Mouse (Mus musculus) liver, adult (tissue): ENCODE results near the gene Fam133b.

Experiments used
- GATA4 ChIP-seq: IDR thresholded peaks from 2 replicates; pipeline ENCODE4 v1.6.1; 2014; ENCODE audit warnings: mild to moderate bottlenecking, low read length; ENCODE audit not compliant: insufficient replicate concordance

Gene Fam133b

DNA sequence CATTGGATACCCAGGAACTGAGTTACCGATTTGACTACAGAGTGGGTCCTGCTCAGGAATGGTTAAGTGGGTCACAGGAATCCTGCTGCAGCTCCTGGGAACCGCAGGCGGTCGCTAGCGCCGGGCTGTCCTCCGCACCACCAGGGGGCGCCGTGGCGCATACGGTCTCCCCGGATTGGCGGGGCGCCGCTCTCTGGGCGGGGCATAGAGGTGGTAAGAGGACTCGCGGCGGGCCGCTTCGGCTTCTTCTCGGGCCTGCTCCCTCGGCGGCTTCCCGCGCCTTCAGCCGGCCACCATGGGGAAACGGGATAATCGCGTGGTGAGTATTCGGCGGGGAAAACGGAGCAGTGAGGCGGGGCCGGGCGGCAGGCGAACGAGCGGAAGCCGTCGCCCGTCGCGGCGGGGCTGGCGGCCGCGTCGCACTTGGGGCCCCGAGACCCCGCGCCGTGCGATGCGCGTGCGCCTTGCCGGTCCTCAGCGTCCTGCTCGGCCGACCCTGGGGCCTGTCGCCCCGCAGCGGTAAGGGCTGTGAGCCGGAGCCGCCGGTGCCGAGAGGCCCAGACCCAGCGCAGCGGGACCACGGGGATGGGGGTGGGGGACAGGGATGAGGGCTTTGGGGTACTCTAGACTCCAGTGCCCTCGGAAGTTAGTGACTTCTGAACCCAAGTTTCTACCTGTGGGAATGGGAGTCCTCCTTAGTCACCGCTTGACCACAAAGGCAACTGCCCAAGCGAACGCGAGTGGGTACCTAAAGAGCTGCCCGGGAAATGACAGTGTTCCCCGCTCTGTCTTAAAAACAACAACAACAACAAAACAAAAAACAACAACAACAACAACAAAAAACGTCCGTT, at the start of gene Fam133b:
Fam133b (plus strand) TSS at position 205 of the 851 bp plus-strand sequence.
- TF ChIP-seq GATA4: no peak; the same call in 1 of the 2 replicates

DNA sequence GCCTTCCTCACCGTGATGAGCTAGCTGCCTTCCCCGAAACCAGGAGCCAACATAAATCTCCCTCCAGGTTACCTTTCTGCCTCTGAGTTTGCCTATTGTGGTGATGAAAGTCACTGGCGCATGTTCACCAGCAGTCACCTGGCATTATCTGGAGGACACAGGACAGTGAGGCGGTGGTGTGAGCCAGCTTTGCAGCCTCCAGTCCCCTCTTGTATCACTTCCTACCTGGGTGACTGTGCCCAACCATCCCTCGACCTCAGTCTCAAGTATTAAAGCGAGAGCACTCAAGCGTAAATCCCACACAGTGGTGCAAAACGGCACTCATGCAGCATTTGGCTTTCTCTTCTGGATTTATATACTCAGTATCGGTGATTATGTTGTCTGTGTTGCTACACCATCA, 49.7 kb upstream of the Fam133b start:
- no peak for TF ChIP-seq GATA4

DNA sequence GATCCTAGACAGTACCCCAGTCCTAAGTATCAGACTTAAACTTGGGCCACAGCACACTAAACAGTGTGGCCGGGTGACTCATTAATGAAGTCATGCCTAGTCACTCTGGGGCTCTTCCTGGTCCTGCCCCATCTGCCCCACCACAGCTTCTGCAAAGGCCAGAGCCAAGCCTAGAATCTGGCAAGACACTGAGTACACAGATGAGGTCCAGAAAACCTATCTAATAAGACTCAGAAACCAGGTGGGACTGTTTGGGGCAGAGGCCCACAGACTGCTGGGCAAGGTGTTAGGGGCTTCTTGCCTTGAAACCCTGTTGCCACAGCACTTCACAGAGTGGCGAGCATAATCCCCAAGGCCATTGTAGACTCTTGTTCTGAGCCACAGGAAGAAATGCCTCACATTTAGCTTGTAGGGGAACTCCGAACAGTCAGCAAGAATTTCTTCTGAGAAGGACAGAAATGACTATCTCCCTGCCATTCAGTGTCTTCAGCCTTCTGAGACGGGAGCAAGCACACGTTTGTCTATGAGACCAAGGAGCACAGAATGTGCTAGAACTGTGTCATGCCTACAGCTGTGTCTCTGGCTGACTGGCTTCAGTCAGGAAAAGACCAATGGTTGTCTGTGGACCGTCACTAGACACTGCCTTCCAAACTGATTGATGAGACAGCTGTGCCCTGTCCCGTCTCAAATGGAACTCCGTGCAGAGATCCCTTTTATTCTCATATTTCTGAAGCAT, 49.0 kb upstream of the Fam133b start:
- TF ChIP-seq GATA4: no peak

DNA sequence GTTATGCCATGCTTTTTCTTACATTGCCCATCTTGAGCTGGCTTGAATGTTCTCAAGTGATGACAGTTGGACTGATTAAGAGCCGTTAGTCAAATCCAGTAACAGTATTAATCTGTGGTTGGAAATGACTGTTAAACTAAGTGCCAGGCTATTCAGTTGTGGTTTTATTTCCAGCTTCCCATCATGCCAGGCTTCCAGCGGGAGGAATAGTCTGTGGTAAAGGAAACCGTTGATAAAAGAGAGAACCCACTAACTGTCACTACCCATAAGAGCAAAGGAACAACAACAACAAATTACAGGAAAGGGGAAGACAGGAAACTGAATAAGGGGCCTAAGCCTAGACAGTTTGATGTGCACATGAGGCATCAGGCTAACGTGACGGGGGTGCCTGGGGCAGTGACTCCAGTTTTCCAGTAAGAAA, 46.1 kb upstream of the Fam133b start:
- no peak for TF ChIP-seq GATA4

DNA sequence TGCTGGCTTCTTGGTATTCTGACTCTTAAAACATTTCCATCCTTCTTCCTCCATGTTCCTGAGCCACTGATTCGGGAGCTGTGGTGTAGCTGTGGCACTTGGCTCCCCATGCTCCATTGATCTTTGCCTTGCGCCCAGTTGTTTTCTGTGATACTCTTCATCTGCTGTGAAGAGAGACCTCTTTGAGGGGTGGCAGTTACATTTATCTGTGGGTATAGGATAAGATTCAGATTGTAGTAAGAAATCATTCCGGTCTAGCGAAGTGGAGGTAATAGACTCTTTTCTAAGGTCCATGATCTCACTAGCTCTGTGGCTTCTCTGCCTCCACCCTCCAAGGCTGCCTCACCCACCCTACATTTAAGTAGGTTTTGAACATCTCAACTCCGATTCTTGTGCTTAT, 43.3 kb upstream of the Fam133b start:
- no peak for TF ChIP-seq GATA4

DNA sequence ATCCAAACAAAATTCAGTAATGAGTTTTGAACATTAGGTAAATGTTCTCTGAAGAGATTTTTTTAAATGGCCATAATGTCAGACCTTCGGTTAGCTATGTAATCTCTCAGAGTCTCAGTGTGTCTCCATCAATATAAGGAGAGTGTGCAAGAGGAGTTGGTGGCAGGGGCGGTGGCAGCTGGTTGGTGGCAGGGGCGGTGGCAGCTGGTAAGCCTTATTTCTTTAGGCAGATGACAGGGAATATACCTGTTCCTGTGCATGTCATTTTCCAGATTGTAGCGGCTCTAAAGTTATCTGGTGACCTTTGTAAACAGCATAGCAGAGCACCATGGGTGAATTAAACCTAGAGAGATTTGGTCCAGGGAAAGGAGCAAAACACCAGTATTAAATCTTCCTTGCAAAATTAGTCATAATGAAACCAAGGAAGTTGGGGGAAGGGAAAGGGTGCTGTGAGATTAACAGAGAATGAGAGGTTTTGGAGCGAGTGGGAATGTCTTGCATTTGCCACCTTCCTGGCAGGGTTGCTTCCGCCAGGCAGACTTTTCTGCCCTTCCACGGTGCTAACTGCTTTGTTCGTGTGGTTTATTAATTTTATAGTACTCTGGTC, 42.6 kb upstream of the Fam133b start:
- no peak for TF ChIP-seq GATA4

DNA sequence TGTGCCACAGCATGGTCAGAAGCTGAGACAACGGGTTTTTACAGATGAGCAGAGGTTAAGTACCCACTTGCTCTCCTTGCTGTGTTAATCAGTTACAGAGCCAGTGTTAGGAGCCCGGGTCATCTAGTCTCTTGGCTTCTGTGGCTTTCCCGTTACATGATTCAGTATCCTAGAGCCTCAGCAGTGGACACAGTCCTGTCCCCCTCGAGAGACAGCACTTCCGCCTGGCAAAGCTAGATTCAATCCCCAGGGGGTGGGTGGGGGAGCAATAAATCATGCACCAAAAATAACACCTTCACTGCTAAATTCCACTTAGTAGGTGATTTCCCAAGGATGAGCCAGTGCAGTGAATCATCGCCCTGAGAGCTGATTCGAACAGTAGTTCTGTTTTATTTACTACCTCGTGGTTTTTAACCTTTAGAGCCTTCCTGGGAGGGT, 42.0 kb upstream of the Fam133b start:
- no peak for TF ChIP-seq GATA4

DNA sequence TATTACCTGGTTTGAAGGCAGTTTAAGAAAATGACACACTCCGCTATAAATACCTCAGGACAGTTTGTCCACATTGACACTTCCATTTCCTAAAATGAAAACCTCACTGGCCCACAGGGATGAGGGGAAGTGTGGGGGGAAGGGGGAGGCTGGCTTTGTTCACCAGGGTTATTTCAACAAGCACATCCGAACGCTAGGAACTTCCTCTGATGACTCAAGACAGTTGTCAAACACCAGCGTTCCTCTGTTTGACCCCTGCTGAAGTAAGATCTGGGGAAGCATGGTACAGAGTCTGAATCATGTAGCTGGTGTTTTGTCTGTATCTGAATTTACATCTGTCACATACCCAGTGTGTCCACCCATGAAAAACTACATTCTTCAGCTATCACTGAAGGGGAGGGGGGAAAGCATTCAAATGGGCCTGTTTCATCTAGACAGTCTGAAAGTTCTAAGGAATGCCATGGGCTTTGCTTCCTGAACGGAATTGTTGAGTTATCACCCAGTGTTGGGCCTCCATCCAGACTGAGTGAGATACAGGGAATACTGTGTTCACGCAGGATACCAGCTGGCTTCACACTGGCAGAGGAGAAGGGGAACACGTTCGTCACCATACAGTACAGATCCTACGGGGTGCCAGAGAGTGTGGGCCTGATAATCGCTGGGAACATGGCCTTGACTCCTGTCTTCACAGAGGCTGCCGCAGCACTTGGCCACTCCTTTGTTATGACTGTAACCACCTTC, 40.9 kb upstream of the Fam133b start:
- no peak for TF ChIP-seq GATA4

DNA sequence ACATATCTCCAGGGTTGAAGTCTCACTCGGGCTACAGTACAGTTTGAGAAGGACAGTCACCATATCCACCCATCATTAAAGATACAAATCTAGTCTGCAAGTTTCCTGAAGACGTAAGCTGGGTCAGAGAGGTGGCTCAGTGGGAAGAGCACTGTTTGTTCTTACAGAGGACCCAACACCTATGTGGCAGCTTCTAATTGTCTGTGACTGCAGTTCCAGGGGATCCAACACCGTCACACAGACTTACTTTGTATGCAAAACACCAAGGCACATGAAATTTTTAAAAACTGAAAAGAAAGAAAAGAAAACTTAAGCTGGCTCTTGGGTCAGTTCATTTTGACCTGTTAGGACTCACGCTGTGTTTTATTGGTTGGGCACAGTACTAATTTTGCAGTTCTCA, 40.3 kb upstream of the Fam133b start:
- TF ChIP-seq GATA4: no peak

DNA sequence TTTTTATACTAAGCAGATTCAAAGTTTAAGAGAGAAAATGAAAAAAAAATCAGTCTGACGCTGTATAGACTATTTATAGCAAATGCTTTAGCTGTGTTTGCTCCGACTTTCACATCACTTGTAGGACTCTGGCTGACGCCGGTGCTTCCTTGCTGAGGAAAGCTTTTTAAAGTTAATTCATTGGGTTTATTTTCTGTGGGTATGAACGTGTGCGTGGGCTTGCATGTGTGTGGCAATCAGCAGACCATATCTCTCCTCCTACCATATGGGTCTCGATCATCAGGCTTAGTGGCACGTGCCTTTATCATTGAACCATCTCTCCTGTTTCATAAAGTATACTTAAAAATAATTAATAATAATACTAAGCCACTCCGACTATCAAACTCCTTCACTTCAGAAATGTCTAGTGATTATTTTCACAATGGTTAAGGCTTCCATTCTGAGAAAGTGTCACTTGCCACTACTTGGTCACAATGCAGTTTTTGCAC, 39.8 kb upstream of the Fam133b start:
- TF ChIP-seq GATA4: no peak

DNA sequence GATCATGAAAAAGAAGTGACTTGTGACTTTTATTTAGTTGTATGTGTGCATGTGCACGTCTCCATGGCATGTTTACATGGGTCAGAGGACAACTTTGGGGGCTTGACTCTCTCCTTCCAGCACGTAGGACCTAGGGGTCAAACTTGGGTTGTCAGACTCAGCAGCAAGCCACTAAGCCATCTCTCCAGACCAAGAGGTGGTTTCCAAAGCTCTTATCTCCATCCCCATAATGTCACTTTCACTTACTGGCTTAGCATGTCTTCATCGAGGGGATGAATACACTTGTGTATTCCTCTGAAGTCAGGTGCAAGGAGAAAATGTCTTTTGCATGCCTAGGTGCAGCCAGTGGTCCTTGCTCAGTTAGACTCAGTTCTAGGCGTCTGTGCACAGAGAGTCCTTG, 39.2 kb upstream of the Fam133b start:
- TF ChIP-seq GATA4: no peak

DNA sequence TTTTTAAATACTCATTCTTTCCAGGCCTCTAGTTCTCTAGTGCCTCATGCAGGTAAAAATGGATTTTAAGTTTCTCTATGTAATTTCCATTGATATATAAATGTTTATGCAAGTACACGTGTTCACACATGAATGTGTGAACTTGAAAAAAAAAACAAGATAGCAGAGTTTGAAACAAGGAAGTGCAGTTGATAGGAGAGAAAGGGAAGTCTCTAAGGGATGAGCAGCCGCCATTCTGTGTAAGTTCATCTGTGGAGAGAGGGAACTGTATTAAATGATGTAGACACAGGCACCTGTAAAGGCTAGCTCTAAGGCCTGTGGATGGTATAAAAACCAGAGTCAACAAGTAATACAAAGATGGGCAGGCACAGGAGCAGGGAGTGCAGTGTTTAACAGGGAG, 38.1 kb upstream of the Fam133b start:
- TF ChIP-seq GATA4: no peak

DNA sequence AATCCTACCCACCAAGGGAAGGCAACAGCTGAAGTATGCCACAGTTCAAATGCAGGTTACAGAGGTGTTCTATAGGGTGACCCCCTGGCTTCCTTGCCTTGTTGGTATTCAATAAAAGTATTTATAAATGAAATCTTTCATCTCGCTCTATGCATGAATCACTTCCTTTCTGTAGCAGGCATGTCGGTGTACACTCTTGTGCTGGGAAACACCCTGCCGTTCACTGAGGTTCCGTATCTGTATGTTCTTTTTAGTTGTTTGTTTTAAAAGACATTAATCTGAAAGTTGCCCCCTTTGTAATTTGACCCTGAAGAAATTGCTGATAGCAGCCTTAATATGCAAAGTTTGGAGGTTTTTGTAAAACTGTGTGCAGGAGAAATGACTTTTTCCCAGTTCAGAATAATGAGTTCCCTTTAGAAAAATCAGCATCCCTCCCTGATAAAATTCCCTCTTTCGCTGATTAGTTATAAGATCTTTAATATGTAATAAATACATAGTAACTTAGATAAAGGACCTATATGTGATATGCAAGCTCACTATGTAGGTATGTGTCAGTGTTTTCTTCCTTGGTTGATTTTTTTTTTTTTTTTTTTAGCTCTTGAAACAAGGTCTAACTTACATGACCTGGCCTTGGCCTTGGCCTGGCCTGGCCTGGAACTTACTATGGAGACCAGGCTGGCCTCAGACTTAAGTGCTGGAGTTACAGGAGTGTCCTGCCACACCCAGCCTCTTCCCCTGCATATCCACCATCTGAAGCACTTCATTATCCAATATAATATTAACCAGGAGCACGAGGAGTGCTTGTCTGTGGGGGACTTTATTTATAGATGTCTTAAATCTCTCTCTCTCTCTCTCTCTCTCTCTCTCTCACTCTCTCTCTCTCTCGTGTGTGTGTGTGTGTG, 34.9 kb upstream of the Fam133b start:
- TF ChIP-seq GATA4: no peak

DNA sequence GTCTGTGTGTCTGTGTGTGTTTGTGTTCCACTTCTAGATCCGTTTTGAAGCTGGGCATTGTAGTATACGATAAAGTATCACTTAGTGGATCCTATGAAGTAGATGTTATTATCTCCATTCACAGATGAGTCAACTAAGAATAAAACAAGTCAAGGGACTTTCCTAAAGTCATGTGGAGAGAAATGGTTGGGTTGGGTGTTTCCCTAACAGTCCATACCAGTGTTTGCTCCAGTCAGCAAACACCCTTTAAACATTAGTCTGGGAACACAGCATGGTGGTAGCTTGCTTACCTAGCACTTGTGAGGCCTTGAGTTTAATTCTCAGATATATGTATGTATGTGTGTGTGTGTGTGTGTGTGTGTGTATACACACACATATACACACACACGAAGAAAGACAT, 34.1 kb upstream of the Fam133b start:
- no peak for TF ChIP-seq GATA4
